Mouse (Mus musculus) hindbrain, embryonic 10.5 days (tissue): Measurements from ENCODE around the gene Togaram2. TPM values are rescaled to one million over a fixed set of nuclear protein-coding genes. Genes with fewer than 3 reads are reported as not detected.

Experiments used
- DNase-seq: peaks from one replicate; pipeline ENCODE4 v3.0.0-alpha.2; 2017; ENCODE audit warnings: low spot score
- H3K27ac ChIP-seq: fragments of 300-500 bp; sonication (generic); 2 replicates; pipeline ENCODE4 v1.5.1; 2016; ENCODE audit warnings: mild to moderate bottlenecking, moderate library complexity
- H3K27me3 ChIP-seq: fragments of 300-500 bp; sonication (generic); 2 replicates; pipeline ENCODE4 v1.6.1; 2016; ENCODE audit warnings: mild to moderate bottlenecking; ENCODE audit not compliant: poor library complexity, insufficient read depth, severe bottlenecking
- H3K36me3 ChIP-seq: fragments of 300-500 bp; sonication (generic); 2 replicates; pipeline ENCODE4 v1.6.1; 2016; ENCODE audit warnings: mild to moderate bottlenecking, moderate library complexity
- H3K4me1 ChIP-seq: fragments of 300-500 bp; sonication (generic); replicated peaks from 2 replicates; pipeline ENCODE4 v1.6.1; 2016; ENCODE audit warnings: mild to moderate bottlenecking
- H3K4me3 ChIP-seq: fragments of 300-500 bp; sonication (generic); 2 replicates; pipeline ENCODE4 v1.5.1; 2016; ENCODE audit warnings: mild to moderate bottlenecking, moderate library complexity
- H3K9me3 ChIP-seq: fragments of 300-500 bp; sonication (generic); 2 replicates; pipeline ENCODE4 v1.6.1; 2016; ENCODE audit warnings: mild to moderate bottlenecking, moderate library complexity
- WGBS: fragments of 180-500 bp; shearing (Covaris S2); methylation state at CpG from one replicate; pipeline ENCODE4 v1.1.7; 2016; 5-methylcytosine and 5-hydroxymethylcytosine counted together
- polyA plus RNA-seq: library from polyadenylated mRNA; unstranded; fragments of >200 nt; fragmentation: Nextera tagmentation; extraction: Ambion mirVana; gene quantifications from 2 replicates; pipeline ENCODE4 v1.2.1, GENCODE M21; 2016

The Togaram2 gene
- polyA plus RNA-seq, 1 experiment from 2014 or later = 0.09 TPM

GRCm38 (mm10) chr17:71660390-71660789 is 12.7 kb upstream of the Togaram2 start:
- Histone ChIP-seq H3K27ac (no peak overlapping the region), H3K36me3 (peaks cover 37% of the 10 kb centered on the region), H3K27me3 (no peaks in the 10 kb centered on the region), H3K4me3 (no peak overlapping the region), H3K4me1 (peaks cover 7% of the 10 kb centered on the region; the same call in 1 of the 2 replicates), H3K9me3 (no peaks in the 10 kb centered on the region)
- no peak for DNase-seq
- WGBS = 52% methylated on average over 1 of the region's 1 CpGs

DNA sequence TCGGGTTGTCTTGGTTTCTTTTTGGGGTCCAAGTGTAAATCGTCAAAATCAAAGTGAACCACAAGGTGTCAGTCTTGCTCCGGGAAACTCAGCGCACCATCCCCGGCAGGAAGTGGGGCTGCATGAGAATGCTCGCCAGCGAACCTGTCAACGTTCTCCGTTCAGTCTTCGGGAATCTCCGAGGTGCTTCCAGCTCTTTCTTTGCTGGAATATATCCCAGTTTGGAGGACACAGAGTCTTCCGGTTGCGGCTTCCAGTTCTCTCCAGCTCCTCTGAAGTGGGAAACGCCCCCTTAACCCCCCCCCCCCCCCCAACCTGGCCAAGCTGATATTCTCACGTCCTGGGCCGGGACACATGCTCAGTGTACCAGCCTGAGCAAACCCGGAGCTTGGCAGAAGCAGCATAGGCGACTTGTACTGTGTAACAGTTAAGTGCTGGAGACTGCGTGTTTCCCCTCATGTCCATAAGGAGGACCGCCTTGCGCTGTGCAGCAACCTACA is 10.3 kb upstream of the Togaram2 start:
- peak; percentile 78 for DNase-seq
- Histone ChIP-seq H3K4me3 (peak overlapping the region; percentile 50), H3K9me3 (no peaks in the 10 kb centered on the region), H3K4me1 (peaks cover 7% of the 10 kb centered on the region; the same call in 1 of the 2 replicates), H3K27me3 (no peaks in the 10 kb centered on the region), H3K36me3 (peaks cover 13% of the 10 kb centered on the region), H3K27ac (no peak overlapping the region)
- WGBS = 12% methylated on average over 21 of the region's 21 CpGs

GRCm38 (mm10) chr17:71663491-71663890 is 9.6 kb upstream of the Togaram2 start:
- no peak overlapping the region for H3K4me3 ChIP-seq
- H3K9me3 ChIP-seq = no peaks in the 10 kb centered on the region
- no peaks in the 10 kb centered on the region for H3K27me3 ChIP-seq
- 89% methylated on average over 6 of the region's 6 CpGs for WGBS
- DNase-seq = no peak
- peaks cover 7% of the 10 kb centered on the region; the same call in 1 of the 2 replicates for H3K4me1 ChIP-seq
- peaks cover 7% of the 10 kb centered on the region for H3K36me3 ChIP-seq
- H3K27ac ChIP-seq = no peak overlapping the region

DNA sequence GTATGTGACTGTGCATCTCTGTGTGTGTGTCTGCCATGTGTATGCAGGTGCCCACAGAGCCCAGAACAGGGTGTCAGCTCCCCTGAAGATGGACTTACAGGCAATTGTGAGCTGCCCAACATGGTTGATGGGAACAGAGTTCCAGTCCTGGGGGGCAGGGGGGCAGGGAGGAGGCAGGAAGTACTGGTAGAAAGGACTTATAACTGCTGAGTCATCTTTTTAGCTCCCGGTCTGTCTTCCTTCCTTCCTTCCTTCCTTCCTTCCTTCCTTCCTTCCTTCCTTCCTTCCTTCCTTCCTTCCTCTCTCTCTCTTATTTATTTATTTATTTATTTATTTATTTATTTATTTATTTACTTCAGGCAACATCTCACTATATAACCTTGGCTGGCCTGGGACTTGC is 8.9 kb upstream of the Togaram2 start:
- H3K27ac ChIP-seq = no peak overlapping the region
- DNase-seq = no peak
- WGBS = 90% methylated on average over 1 of the region's 1 CpGs
- no peaks in the 10 kb centered on the region for H3K27me3 ChIP-seq
- peaks cover 7% of the 10 kb centered on the region; the same call in 1 of the 2 replicates for H3K4me1 ChIP-seq
- H3K36me3 ChIP-seq = no peaks in the 10 kb centered on the region
- no peak overlapping the region for H3K4me3 ChIP-seq
- H3K9me3 ChIP-seq = no peaks in the 10 kb centered on the region

- H3K27ac ChIP-seq = no peak overlapping the region
- H3K27me3 ChIP-seq = no peaks in the 10 kb centered on the region
- WGBS = 87% methylated on average over 4 of the region's 4 CpGs
- H3K9me3 ChIP-seq = no peaks in the 10 kb centered on the region
- H3K4me3 ChIP-seq = no peak overlapping the region
- no peaks in the 10 kb centered on the region for H3K36me3 ChIP-seq
- H3K4me1 ChIP-seq = peaks cover 7% of the 10 kb centered on the region; the same call in 1 of the 2 replicates
- no peak for DNase-seq
Observed at GRCm38 (mm10) chr17:71665201-71665600, 7.9 kb upstream of the Togaram2 start.

- H3K27me3 ChIP-seq = no peaks in the 10 kb centered on the region
- 82% methylated on average over 5 of the region's 5 CpGs for WGBS
- no peak overlapping the region for H3K4me3 ChIP-seq
- peaks cover 17% of the 10 kb centered on the region for H3K4me1 ChIP-seq
- H3K27ac ChIP-seq = no peak overlapping the region
- no peaks in the 10 kb centered on the region for H3K36me3 ChIP-seq
- H3K9me3 ChIP-seq = no peaks in the 10 kb centered on the region
- DNase-seq = no peak
Observed at GRCm38 (mm10) chr17:71669511-71669910, 3.5 kb upstream of the Togaram2 start.

- Histone ChIP-seq H3K9me3 (no peaks in the 10 kb centered on the region), H3K27ac (no peak overlapping the region), H3K4me1 (peaks cover 28% of the 10 kb centered on the region), H3K36me3 (no peaks in the 10 kb centered on the region), H3K27me3 (no peaks in the 10 kb centered on the region), H3K4me3 (no peak overlapping the region)
- peak; percentile 61 for DNase-seq
- 51% methylated on average over 17 of the region's 17 CpGs for WGBS
Observed at GRCm38 (mm10) chr17:71671840-71672546, 1.1 kb upstream of the Togaram2 start.

- Histone ChIP-seq H3K4me3 (no peak overlapping the region), H3K27ac (no peak overlapping the region), H3K27me3 (no peaks in the 10 kb centered on the region), H3K36me3 (no peaks in the 10 kb centered on the region), H3K9me3 (no peaks in the 10 kb centered on the region), H3K4me1 (peaks cover 28% of the 10 kb centered on the region)
- DNase-seq = no peak
- 86% methylated on average over 9 of the region's 9 CpGs for WGBS
Observed at GRCm38 (mm10) chr17:71673936-71674335, 875 bp downstream of the Togaram2 start.

- WGBS = 93% methylated on average over 18 of the region's 18 CpGs
- Histone ChIP-seq H3K4me1 (peaks cover 28% of the 10 kb centered on the region), H3K27me3 (no peaks in the 10 kb centered on the region), H3K27ac (no peak overlapping the region), H3K9me3 (no peaks in the 10 kb centered on the region), H3K36me3 (no peaks in the 10 kb centered on the region), H3K4me3 (no peak overlapping the region)
- no peak for DNase-seq
Observed at GRCm38 (mm10) chr17:71674886-71675285, 1.8 kb downstream of the Togaram2 start.

DNA sequence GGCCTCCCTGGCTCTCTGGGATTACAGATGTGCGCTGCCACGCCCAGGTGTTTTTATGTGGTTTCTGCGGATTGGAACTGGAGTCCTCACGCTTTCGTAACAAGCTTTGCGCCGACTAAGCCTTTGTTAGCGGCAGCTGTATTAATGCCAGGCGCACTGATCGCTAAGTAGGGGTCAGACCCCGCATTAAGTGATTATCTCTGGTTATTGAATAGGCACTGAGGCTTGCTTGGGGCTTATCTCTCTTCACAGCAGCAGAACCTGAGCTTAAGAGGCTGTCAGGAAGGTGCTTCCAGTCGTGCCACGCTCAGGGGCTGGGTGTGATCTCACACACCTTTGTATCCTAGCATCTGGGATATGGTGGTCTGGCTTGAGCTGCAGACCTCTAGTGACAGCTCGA is 8.6 kb downstream of the Togaram2 start:
- 91% methylated on average over 14 of the region's 14 CpGs for WGBS

DNA sequence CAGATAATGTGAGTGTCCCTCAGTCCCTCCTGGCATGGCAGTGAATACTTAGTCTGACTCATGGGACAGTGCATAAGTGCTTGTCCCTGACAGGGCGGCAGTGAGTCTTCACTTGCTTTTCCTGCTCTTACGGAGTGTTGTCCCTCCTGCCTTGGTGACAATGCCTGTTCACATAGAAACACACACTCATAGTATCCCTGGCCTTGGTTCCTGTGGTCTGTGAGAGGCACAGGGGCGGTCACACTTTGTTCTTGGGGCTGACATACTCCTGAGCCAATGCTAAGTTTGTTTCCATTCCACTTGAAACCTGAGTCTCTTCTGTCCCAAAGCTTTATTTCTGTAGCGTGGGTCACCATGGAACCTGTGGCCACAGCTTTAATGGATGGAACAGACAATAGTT is 9.3 kb downstream of the Togaram2 start:
- Histone ChIP-seq H3K27me3 (no peaks in the 10 kb centered on the region), H3K4me3 (no peak overlapping the region), H3K9me3 (no peaks in the 10 kb centered on the region), H3K36me3 (no peaks in the 10 kb centered on the region), H3K4me1 (no peaks in the 10 kb centered on the region), H3K27ac (no peak overlapping the region)
- DNase-seq = no peak
- 85% methylated on average over 4 of the region's 4 CpGs for WGBS

More for the DNA sequence above, 8.6 kb downstream of the Togaram2 start:
- H3K9me3 ChIP-seq = no peaks in the 10 kb centered on the region
- no peak overlapping the region for H3K27ac ChIP-seq
- H3K27me3 ChIP-seq = no peaks in the 10 kb centered on the region
- peaks cover 2% of the 10 kb centered on the region for H3K4me1 ChIP-seq
- H3K4me3 ChIP-seq = no peak overlapping the region
- no peak for DNase-seq
- no peaks in the 10 kb centered on the region for H3K36me3 ChIP-seq

GRCm38 (mm10) chr17:71683281-71683680 is 10.2 kb downstream of the Togaram2 start:
- Histone ChIP-seq H3K9me3 (no peaks in the 10 kb centered on the region), H3K36me3 (no peaks in the 10 kb centered on the region), H3K27ac (no peak overlapping the region), H3K4me3 (no peak overlapping the region), H3K4me1 (no peaks in the 10 kb centered on the region), H3K27me3 (no peaks in the 10 kb centered on the region)
- WGBS = 95% methylated on average over 6 of the region's 6 CpGs
- no peak for DNase-seq

GRCm38 (mm10) chr17:71684103-71684608 is 11.1 kb downstream of the Togaram2 start:
- Histone ChIP-seq H3K27ac (no peak overlapping the region), H3K4me3 (no peak overlapping the region), H3K27me3 (no peaks in the 10 kb centered on the region), H3K9me3 (peaks cover 3% of the 10 kb centered on the region; the same call in 1 of the 2 replicates), H3K4me1 (no peaks in the 10 kb centered on the region), H3K36me3 (no peaks in the 10 kb centered on the region)
- no peak for DNase-seq
- WGBS = 67% methylated on average over 5 of the region's 5 CpGs
